Mouse (Mus musculus) kidney, embryonic 15.5 days (tissue): Measurements from ENCODE around the gene Arhgef6. TPM values are rescaled to one million over a fixed set of nuclear protein-coding genes. Genes with fewer than 3 reads are reported as not detected.

Source experiments
- polyA plus RNA-seq: library from polyadenylated mRNA; unstranded; fragments of >200 nt; fragmentation: Nextera tagmentation; extraction: Ambion mirVana; gene quantifications from 2 replicates; pipeline ENCODE4 v1.2.1, GENCODE M21; 2015

Arhgef6 gene
- polyA plus RNA-seq, 1 experiment from 2014 or later, result 3.9 TPM

Other genes with a start within 250 kb of the Arhgef6 start
- gene Cd40lg, start 126.6 kb downstream of the Arhgef6 start, polyA plus RNA-seq, result not detected in 2 replicates
- gene Rbmx, start 54.3 kb upstream of the Arhgef6 start, polyA plus RNA-seq, result 134 TPM in 2 replicates
- not detected in 2 replicates for gene Gm364, start 70.4 kb upstream of the Arhgef6 start, polyA plus RNA-seq
- not detected in 2 replicates for gene Gpr101, start 165.0 kb upstream of the Arhgef6 start, polyA plus RNA-seq